Mouse (Mus musculus): Measurements from ENCODE around the gene Ube2d2b.

Gene Ube2d2b

DNA sequence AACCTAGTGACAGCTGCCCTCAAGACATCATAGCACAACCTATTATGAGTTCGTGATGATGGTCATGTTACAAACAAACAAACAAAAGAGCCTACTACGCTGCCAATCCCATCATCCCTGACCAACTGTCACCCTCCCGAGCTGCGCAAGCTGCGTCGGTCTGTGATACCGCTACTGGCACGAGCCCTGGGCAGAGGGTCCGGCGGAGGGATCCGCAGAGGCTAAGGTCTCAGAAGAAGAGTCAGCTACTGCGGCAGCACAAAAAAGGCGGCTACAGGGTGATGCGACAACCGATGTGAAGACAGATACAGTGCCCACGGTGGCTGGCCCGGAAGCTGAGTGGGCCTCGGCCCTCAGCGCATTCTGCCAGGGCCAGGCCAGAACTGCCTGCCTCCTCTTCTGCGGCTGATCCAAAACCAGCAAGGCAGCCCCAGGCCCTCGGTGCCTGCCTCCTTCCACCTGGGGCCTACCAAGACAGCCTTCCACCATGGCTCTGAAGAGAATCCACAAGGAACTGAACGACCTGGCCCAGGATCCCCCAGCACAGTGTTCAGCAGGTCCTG is at the start of gene Ube2d2b:
TSS of gene Ube2d2b (plus strand) at position 102 of the 563 bp plus-strand sequence.
- no peak for DNase-seq (ENCODE audit: low spot score)

GRCm38 (mm10) chr5:107782360-107782759 is 47.5 kb upstream of the Ube2d2b start:
- DNase-seq (ENCODE audit: low spot score) = no peak

DNA sequence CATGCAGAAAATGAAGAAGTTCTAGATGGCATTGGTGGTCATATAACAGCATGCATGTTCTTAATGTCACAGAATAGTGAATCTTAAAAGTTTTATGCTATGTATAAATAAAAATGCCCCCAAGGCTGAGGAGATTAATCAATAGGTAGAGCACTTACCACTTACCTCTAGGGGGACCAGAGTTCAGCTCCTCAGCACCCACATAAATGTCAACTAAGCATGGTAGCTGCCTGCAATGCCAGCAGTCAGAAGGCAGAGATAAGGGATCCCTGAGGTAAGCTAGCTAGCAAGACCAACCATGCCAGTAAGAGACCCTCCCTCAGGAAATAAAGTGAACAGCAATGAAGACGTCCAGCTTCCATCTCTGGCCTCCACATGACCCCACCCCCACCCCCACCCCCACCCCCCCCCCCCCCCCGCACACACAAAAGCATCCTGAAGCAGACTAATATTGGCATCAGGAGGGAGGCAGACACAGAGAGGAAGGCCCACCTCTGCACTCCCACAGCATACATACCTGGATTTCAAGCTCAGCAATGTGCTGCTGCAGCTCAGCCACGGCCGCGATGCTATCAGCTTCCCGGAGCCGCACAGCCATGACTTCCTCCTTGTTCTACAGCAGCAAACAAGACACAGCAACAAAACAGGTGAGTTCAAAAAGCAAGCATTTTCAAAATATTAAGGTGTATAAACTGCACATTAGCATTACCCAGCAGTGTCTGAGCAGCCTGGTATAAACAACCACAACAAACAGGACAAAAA is 42.0 kb upstream of the Ube2d2b start:
- DNase-seq (ENCODE audit: low spot score) = no peak

- DNase-seq (ENCODE audit: low spot score) = peak; percentile 31
Measured at GRCm38 (mm10) chr5:107789492-107789891, 40.4 kb upstream of the Ube2d2b start.

DNA sequence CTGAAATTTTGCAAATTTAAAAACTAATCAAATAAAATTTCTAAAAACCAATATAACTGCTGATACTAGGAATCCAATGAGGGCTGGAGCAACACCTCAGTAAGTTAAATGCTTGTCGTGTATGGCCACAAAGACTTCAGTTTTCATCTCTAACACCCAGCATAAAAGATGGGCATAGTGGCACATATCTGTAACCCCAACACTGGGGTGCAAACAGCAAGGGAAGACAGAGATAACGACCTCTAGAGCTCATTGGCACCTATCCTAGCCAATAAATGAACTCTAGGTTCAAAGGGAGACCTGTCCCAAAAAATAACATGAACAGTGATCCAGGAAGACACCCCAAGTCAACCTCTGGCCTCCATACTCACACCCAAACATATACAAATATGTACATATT is 37.9 kb upstream of the Ube2d2b start:
- DNase-seq (ENCODE audit: low spot score) = no peak

DNA sequence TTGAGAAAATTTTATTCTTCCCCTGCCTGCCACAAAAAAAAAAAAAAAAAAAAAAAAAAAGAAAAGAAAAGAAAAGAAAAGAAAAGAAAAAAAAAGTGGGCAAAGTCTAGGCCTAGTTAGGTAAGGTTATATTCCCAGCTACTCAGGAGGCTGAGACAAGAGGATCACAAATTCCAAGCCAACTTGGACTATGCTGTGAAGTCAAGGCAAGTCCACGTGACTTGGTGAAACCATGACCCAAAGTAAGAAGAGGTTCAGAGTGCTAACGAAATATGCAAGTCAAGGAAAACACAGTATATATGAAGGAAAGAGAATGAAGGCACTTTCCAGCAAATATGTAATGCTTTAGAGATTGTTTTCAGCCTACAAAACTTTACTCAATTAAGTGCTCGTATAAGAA is 37.4 kb upstream of the Ube2d2b start:
- DNase-seq (ENCODE audit: low spot score) = no peak

DNA sequence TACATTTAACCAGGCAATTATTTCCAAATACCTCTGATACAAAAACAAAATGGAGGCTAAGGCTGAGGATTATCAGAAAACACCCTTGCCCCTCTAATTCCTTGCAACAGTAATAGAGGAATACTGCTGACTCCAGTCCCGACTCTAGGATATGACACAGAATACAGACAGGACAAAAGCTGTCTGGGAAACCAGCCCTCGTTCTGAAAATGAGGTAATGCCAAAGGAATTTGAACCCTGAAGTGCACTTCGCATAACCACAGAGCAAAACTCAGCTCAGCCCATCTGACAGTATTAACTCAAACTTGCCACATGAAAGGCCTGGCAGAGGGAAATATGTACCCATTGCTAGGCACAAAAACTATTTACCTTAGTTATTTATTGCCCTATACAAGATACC is 36.6 kb upstream of the Ube2d2b start:
- peak; percentile 49 for DNase-seq (ENCODE audit: low spot score)

- DNase-seq (ENCODE audit: low spot score) = peak; percentile 25
Measured at GRCm38 (mm10) chr5:107793927-107794326, 36.0 kb upstream of the Ube2d2b start.

GRCm38 (mm10) chr5:107798290-107798689 is 31.6 kb upstream of the Ube2d2b start:
- DNase-seq (ENCODE audit: low spot score) = no peak

DNA sequence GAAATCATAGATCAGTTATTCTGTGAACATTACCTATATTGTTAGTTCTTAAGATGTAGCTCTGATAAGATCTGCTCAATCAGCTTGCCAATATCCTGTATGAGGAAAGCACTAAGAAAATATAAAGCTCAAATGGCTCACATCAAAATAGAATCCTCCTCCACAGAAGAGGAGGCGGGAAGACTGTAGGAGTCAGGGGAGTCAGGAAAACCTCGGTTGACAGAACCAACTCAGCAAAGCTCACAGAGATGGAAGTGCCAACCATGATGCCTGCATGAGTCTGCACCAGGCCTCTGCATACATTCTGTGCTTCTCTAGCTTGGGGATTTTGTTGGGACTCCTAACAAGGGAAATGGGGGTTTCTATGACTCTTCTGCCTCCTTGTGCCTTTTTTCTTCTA is 28.7 kb upstream of the Ube2d2b start:
- no peak for DNase-seq (ENCODE audit: low spot score)

GRCm38 (mm10) chr5:107802621-107803020 is 27.3 kb upstream of the Ube2d2b start:
- DNase-seq (ENCODE audit: low spot score) = no peak

- peak; percentile 21 for DNase-seq (ENCODE audit: low spot score)
Measured at GRCm38 (mm10) chr5:107807496-107807895, 22.4 kb upstream of the Ube2d2b start.

DNA sequence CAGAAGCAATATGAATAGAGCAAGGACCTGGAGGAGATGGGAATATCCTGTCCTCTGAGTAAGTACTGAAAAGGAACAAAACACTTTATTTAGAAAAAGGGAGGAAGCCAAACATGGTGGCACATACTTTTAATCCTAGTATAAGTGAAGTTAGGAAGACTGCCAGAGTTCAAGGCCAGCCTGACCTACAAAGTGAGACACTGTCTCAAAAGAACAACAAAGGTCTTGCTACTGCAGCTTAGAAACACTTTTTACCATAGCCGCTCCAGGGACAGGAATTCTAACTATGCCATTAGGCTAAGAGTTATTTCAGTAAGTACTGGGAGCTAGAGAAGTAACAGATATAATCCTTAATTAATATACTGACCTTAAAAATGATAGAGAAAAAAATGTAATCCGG is 15.2 kb upstream of the Ube2d2b start:
- DNase-seq (ENCODE audit: low spot score) = no peak

- DNase-seq (ENCODE audit: low spot score) = no peak
Measured at GRCm38 (mm10) chr5:107822521-107822920, 7.4 kb upstream of the Ube2d2b start.

GRCm38 (mm10) chr5:107831351-107831750 is 1.5 kb downstream of the Ube2d2b start:
- no peak for DNase-seq (ENCODE audit: low spot score)

DNA sequence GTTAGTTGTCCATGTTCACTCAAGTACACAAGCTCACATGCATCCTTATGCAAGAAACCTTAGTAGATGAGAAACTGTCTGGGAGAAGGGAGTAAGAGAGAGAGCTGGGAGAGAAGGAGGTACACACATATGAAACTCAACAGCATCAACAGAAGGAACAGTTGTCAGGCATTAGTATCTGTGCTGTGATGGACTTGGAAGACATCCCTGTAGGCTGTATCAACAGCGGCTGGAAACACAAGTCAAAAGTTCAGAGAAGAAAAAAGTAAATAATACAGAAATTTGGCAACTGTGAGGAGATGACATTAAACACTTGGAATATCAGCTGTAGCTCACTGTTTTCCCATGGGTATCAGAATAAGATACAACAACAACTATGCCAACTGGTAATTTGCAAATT is 4.4 kb downstream of the Ube2d2b start:
- DNase-seq (ENCODE audit: low spot score) = peak; percentile 37

DNA sequence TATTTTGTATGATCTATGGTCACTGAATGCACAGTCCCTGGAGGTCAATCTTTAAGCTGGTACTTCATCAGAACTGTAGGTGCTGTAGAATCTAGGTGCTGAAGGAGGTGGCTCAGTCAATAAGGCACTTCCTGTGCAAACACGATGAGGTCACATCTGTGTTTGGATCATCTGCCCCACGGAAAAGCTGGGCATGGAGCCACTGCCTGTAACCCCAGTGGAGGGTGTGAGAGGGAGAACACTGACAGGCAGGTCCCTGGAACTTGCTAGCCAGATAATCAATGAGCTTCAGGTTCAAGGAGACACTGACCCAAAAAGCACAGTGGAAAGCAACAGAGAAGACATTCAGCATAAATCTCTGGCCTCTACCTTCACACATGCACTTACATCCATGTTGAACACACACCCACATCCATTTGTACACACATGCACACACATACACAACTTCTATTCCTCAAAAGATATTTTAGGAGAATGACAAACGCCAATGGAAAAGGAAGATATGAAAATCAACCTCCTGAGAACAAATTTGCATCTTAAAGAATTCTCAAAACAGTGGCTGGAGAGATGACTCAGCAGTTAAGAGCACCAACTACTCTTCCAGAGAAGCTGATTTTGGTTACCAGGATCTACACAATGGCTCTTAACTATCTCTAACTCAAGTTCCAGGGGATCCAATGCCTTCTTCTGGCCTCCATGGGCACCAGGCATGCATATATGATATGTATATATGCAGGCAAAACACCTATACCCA is 9.2 kb downstream of the Ube2d2b start:
- peak; percentile 36 for DNase-seq (ENCODE audit: low spot score)

DNA sequence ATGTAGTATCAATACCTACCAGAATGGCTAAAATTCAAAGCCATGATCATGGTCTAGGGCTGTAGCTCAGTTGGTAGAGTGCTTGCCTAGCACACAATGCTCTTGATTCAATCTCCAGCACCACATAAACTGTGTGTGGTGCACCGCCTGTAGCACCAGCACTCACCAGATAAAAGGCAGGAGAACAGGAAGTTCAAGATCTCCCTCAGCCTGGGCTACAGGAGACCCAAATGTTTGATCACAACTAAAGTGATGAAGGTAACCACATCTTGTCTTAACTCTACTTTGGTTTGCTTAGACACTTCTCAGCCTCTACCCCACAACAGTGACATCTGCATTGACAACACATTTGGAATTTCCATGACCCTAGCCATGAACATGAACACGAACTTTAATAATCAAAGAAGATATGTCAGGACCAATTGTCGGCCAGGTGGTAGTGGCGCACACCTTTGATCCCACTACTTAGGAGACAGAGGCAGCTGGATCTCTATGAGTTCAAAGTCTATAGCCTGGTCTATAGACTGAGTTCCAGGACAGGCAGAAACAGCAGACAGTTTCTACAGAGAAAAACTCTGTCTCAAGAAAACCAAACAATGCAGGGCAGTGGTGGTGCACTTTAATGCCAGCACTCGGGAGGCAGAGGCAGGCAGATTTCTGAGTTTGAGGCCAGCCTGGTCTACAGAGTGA is 10.8 kb downstream of the Ube2d2b start:
- DNase-seq (ENCODE audit: low spot score) = no peak

DNA sequence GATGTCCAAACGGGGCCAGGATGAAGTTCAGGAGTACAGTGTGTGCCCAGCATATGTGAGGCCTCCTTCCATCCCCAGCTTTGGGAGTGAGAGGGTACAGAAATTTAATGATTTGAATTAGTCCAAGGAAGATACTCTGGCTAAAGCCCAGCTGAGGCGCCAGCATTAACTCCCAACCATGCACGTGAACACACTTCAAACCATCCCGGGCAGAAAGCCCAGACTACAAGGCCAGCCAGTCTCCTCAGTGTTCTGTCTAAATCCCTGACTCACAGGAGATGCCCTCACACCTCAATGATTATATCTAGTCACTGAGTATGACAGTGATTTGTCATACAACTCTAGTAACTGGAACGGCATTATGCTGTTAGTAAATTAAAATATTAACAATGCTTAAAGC is 17.4 kb downstream of the Ube2d2b start:
- DNase-seq (ENCODE audit: low spot score) = no peak

GRCm38 (mm10) chr5:107847817-107848216 is 17.9 kb downstream of the Ube2d2b start:
- no peak for DNase-seq (ENCODE audit: low spot score)

- no peak for DNase-seq (ENCODE audit: low spot score)
Measured at GRCm38 (mm10) chr5:107848964-107849363, 19.1 kb downstream of the Ube2d2b start.

GRCm38 (mm10) chr5:107853807-107854206 is 23.9 kb downstream of the Ube2d2b start:
- DNase-seq (ENCODE audit: low spot score) = peak; percentile 43

DNA sequence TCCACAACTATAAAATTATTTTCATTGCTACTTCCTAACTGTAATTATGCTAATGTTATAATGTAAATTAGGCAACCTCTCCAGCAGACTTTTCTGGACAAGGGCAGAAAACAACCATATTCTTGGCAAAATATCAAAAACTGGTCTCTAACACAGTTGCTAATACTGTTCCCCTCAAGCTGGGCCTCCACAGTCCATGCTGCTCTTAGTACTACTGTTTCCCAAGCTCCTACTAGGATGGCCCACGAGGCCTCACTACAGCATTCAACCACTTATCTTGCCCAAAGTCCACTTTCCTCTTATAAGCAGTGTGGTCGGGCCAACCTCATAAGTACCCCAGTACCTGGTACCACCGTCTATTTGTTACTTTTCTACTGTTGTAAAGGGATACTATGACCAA is 24.7 kb downstream of the Ube2d2b start:
- no peak for DNase-seq (ENCODE audit: low spot score)

All from adipocyte (in vitro differentiated cells).